26 mouse cellular contexts compared by ENCODE assay signal in genomic region chr11:90627751-90628150, GRCm38 (mm10).
"Had no signal": no experiment of that assay in that cellular context is flagged by ENCODE, and none has a peak within 500 bp of the region (broad histone marks: within the 10 kb centered on the region; RNA-seq: fewer than 3 reads in every experiment).

No protein-coding gene starts in this region.

- DNase-seq: gastrocnemius, adult 2 months; gastrocnemius, postnatal 10 days; gastrocnemius, postnatal 25 days; heart, adult 18-20 months; heart, postnatal 10 days; heart, postnatal 4 days; kidney, adult 18-20 months; kidney, postnatal 4 days; liver; liver, embryonic 13.5 days had no signal

- H3K4me1 ChIP-seq: heart, embryonic 10.5 days; heart, embryonic 12.5 days; hindbrain, embryonic 10.5 days; hindbrain, embryonic 12.5 days; intestine, embryonic 15.5 days; limb, embryonic 10.5 days; limb, embryonic 12.5 days; liver, embryonic 13.5 days; liver, embryonic 15.5 days had no signal

- H3K27me3 ChIP-seq: heart, embryonic 12.5 days; hindbrain, embryonic 12.5 days; intestine, embryonic 15.5 days; limb, embryonic 12.5 days; liver, embryonic 13.5 days; liver, embryonic 15.5 days had no signal

- ATAC-seq: forebrain, embryonic 16.5 days; hindbrain, embryonic 16.5 days; inflammation-experienced regulatory T-cells, adult 6 months; intestine, embryonic 15.5 days; intestine, postnatal 0 days had no signal

- H3K9me3 ChIP-seq: heart, embryonic 10.5 days; heart, embryonic 12.5 days; hindbrain, embryonic 10.5 days; hindbrain, embryonic 12.5 days; intestine, embryonic 15.5 days; limb, embryonic 10.5 days; limb, embryonic 12.5 days; liver, embryonic 13.5 days; liver, embryonic 15.5 days had no signal

- H3K4me2 ChIP-seq: heart, embryonic 12.5 days; hindbrain, embryonic 12.5 days; hindbrain, embryonic 14.5 days; intestine, embryonic 15.5 days; limb, embryonic 12.5 days; liver, embryonic 13.5 days; liver, embryonic 15.5 days had no signal

- H3K4me3 ChIP-seq: gastrocnemius, adult 2 months; heart, embryonic 10.5 days; heart, embryonic 12.5 days; hindbrain, embryonic 10.5 days; hindbrain, embryonic 12.5 days; intestine, embryonic 15.5 days; layer of hippocampus, adult 2 months; left cerebral cortex, adult 2 months; limb, embryonic 10.5 days; limb, embryonic 12.5 days; liver, embryonic 13.5 days; liver, embryonic 15.5 days had no signal

- H3K9ac ChIP-seq: heart, embryonic 12.5 days; hindbrain, embryonic 12.5 days; hindbrain, embryonic 14.5 days; intestine, embryonic 15.5 days; limb, embryonic 12.5 days; liver, embryonic 13.5 days; liver, embryonic 15.5 days had no signal

- H3K36me3 ChIP-seq: heart, embryonic 10.5 days; hindbrain, embryonic 12.5 days; intestine, embryonic 15.5 days; liver, embryonic 13.5 days; liver, embryonic 15.5 days had no signal

- H3K27ac ChIP-seq: gastrocnemius, adult 2 months; heart, embryonic 10.5 days; hindbrain, embryonic 10.5 days; hindbrain, embryonic 12.5 days; hindbrain, embryonic 14.5 days; intestine, embryonic 15.5 days; kidney, postnatal 0 days; layer of hippocampus, adult 2 months; left cerebral cortex, adult 2 months; limb, embryonic 10.5 days; limb, embryonic 12.5 days; liver, embryonic 13.5 days; liver, embryonic 15.5 days had no signal
